Mouse (Mus musculus) spleen, adult 2 months (tissue): ENCODE data around the gene Nab1. TPM values are rescaled to one million over a fixed set of nuclear protein-coding genes. Genes with fewer than 3 reads are reported as not detected.

Experiments
- DNase-seq, 2 experiments: peaks; one replicate each; pipeline versions ENCODE4 v3.0.0 to v3.0.0-alpha.2; 2012 to 2021; ENCODE audit warnings: low spot score in 2 of 2, low read depth in 1 of 2
- H3K27ac ChIP-seq: fragments of 200-500 bp; 2 replicates; pipeline ENCODE4 v1.5.1; 2012; ENCODE audit warnings: low read length, inconsistent platforms; ENCODE audit not compliant: insufficient read depth
- H3K27me3 ChIP-seq: fragments of 200-500 bp; 2 replicates; pipeline ENCODE4 v1.6.1; 2012; ENCODE audit warnings: mild to moderate bottlenecking, moderate library complexity, low read length, inconsistent platforms; ENCODE audit not compliant: control insufficient read depth, insufficient read depth
- H3K36me3 ChIP-seq: fragments of 200-500 bp; 2 replicates; pipeline ENCODE4 v1.6.1; 2012; ENCODE audit warnings: mild to moderate bottlenecking, low read length, inconsistent platforms; ENCODE audit not compliant: control insufficient read depth, insufficient read depth
- H3K4me1 ChIP-seq: fragments of 200-500 bp; 2 replicates; pipeline ENCODE4 v1.6.1; 2011; ENCODE audit warnings: inconsistent platforms; ENCODE audit not compliant: control insufficient read depth, insufficient read depth, insufficient read length
- H3K4me3 ChIP-seq: fragments of 200-500 bp; 2 replicates; pipeline ENCODE4 v1.5.1; 2011; ENCODE audit warnings: mild to moderate bottlenecking, inconsistent platforms; ENCODE audit not compliant: insufficient read depth, insufficient read length; ENCODE audit errors: extremely low read depth
- CTCF ChIP-seq: fragments of 200-500 bp; IDR thresholded peaks from 2 replicates; pipeline ENCODE4 v1.5.1; 2011; ENCODE audit warnings: mild to moderate bottlenecking, inconsistent platforms; ENCODE audit not compliant: insufficient read depth, insufficient read length, insufficient replicate concordance; ENCODE audit errors: extremely low read depth
- POLR2A ChIP-seq: fragments of 200-500 bp; IDR thresholded peaks from 2 replicates; pipeline ENCODE4 v1.6.1; 2011; ENCODE audit warnings: low read depth, low read length, inconsistent platforms
- WGBS: fragments of 180-500 bp; shearing (Covaris S2); methylation state at CpG from one replicate; pipeline ENCODE4 v1.1.7; 2018; 5-methylcytosine and 5-hydroxymethylcytosine counted together
- polyA plus RNA-seq: library from polyadenylated mRNA; depleted of rRNA; stranded (reverse); fragments of >200 nt; gene quantifications from 2 replicates; pipeline ENCODE4 v1.2.3, GENCODE M21; 2012

Gene Nab1
- polyA plus RNA-seq, 1 experiment = 8.2 TPM

DNA sequence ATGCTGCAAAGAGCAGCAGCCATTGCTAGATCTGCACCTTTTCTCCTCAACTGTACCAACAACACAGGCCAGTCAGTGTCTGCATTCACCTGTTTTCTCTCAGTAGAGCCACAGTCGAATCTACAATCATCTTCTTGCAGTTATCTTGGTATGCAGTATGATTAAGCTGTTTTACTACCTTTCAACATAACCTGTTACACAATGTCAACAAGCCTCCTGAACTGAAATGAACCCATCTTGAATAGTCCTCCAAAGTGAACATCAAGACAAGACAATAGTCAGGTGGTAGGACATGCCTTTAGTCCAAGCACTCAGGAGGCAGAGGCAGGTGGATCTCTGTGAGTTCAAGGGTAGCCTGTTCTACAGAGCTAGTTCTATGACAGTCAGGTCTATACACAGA lies 26.2 kb downstream of the Nab1 start:
- no peak for DNase-seq
- WGBS = 86% methylated on average over 1 of the region's 1 CpGs
- no peaks in the 10 kb centered on the region for H3K4me1 ChIP-seq
- H3K27ac ChIP-seq = no peak overlapping the region
- peaks cover 14% of the 10 kb centered on the region for H3K36me3 ChIP-seq
- TF ChIP-seq CTCF (no peak), POLR2A (no peak)
- no peak overlapping the region for H3K4me3 ChIP-seq
- no peaks in the 10 kb centered on the region for H3K27me3 ChIP-seq

GRCm38 (mm10) chr1:52470811-52471489 lies 29.5 kb downstream of the Nab1 start:
- Histone ChIP-seq H3K4me3 (no peak overlapping the region), H3K27ac (no peak overlapping the region), H3K4me1 (no peaks in the 10 kb centered on the region), H3K27me3 (no peaks in the 10 kb centered on the region), H3K36me3 (peaks cover 16% of the 10 kb centered on the region)
- no peak for TF ChIP-seq POLR2A
- TF ChIP-seq CTCF = no peak
- no peak for DNase-seq
- WGBS = 18% methylated on average over 7 of the region's 7 CpGs

- Histone ChIP-seq H3K27ac (no peak overlapping the region), H3K27me3 (no peaks in the 10 kb centered on the region), H3K4me1 (no peaks in the 10 kb centered on the region), H3K36me3 (peaks cover 18% of the 10 kb centered on the region), H3K4me3 (no peak overlapping the region)
- no peak for TF ChIP-seq CTCF
- TF ChIP-seq POLR2A = no peak
- 61% methylated on average over 4 of the region's 4 CpGs for WGBS
- no peak for DNase-seq
Measured at GRCm38 (mm10) chr1:52470326-52470725, 30.2 kb downstream of the Nab1 start.

DNA sequence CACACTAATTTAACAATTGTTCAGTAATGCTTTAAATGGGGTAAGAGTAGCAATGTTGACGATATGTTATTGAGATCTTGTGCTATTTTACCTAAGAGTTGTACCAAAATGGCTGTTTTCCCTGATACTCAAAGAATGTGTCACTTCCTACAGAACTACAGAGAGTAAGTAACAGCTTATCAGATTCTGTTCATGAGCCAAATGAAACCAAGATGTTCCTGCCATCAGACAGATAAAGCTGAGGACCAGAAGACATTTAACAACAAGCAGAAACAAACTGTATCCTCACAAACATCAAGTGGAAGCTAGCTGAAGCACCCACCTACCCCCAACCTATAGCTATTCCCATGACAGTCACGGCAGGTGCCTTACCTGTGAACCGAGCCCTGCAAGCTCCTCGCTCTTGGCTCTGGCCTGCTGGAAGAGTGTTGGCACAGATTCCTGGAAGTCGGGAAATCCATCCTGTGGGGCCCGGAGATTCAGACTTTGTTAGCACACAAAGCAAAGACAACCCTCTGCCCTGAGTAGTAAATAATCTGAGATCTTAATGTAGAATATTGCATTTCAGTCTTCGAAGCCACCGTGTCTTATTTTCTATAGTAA lies 33.9 kb downstream of the Nab1 start:
- DNase-seq = no peak
- no peak for TF ChIP-seq POLR2A
- TF ChIP-seq CTCF = no peak
- Histone ChIP-seq H3K27ac (no peak overlapping the region), H3K27me3 (no peaks in the 10 kb centered on the region), H3K4me3 (no peak overlapping the region), H3K36me3 (peaks cover 28% of the 10 kb centered on the region), H3K4me1 (no peaks in the 10 kb centered on the region)
- 95% methylated on average over 8 of the region's 8 CpGs for WGBS

GRCm38 (mm10) chr1:52465830-52466229 lies 34.6 kb downstream of the Nab1 start:
- Histone ChIP-seq H3K4me3 (no peak overlapping the region), H3K4me1 (no peaks in the 10 kb centered on the region), H3K27ac (no peak overlapping the region), H3K27me3 (no peaks in the 10 kb centered on the region), H3K36me3 (peaks cover 33% of the 10 kb centered on the region)
- no peak for DNase-seq
- WGBS = 88% methylated on average over 3 of the region's 3 CpGs
- no peak for TF ChIP-seq POLR2A
- no peak for TF ChIP-seq CTCF

GRCm38 (mm10) chr1:52465264-52465663 lies 35.2 kb downstream of the Nab1 start:
- Histone ChIP-seq H3K36me3 (peaks cover 33% of the 10 kb centered on the region), H3K27ac (no peak overlapping the region), H3K4me3 (no peak overlapping the region), H3K4me1 (no peaks in the 10 kb centered on the region), H3K27me3 (no peaks in the 10 kb centered on the region)
- TF ChIP-seq POLR2A = no peak
- no peak for DNase-seq
- 91% methylated on average over 3 of the region's 3 CpGs for WGBS

- H3K36me3 ChIP-seq = peaks cover 30% of the 10 kb centered on the region
Measured at GRCm38 (mm10) chr1:52463305-52463704, 37.2 kb downstream of the Nab1 start.

More at GRCm38 (mm10) chr1:52463305-52463704, 37.2 kb downstream of the Nab1 start:
- TF ChIP-seq POLR2A = no peak
- no peak for TF ChIP-seq CTCF
- 89% methylated on average over 6 of the region's 6 CpGs for WGBS
- H3K4me1 ChIP-seq = no peaks in the 10 kb centered on the region
- no peak for DNase-seq
- H3K27ac ChIP-seq = no peak overlapping the region
- H3K27me3 ChIP-seq = no peaks in the 10 kb centered on the region
- no peak overlapping the region for H3K4me3 ChIP-seq
